Mouse (Mus musculus): Measurements from ENCODE around the gene Gskip. TPM values are rescaled to one million over a fixed set of nuclear protein-coding genes. Genes with fewer than 3 reads are reported as not detected.

The Gskip gene
- polyA plus RNA-seq, 1 experiment from 2014 or later = 33.9 TPM

- ATAC-seq (replicated peaks) = no peak
- H3K9me3 ChIP-seq = no peaks in the 10 kb centered on the region
- H3K4me3 ChIP-seq = no peak overlapping the region
- H3K4me2 ChIP-seq = no peak overlapping the region
- WGBS = 96% methylated on average over 13 of the region's 13 CpGs
- peaks cover 17% of the 10 kb centered on the region for H3K4me1 ChIP-seq
- H3K36me3 ChIP-seq (replicated peaks) = 0 out of 2 replicates have a peak, but pooled peaks cover 3% of the 10 kb centered on the region
- H3K27ac ChIP-seq = no peak overlapping the region
- no peaks in the 10 kb centered on the region for H3K27me3 ChIP-seq (replicated peaks)
- no peak overlapping the region for H3K9ac ChIP-seq
Observed at GRCm38 (mm10) chr12:105689435-105689834, 4.8 kb downstream of the Gskip start.

GRCm38 (mm10) chr12:105694021-105694420 is 9.4 kb downstream of the Gskip start:
- 98% methylated on average over 2 of the region's 2 CpGs for WGBS
- H3K9me3 ChIP-seq = no peaks in the 10 kb centered on the region
- H3K27ac ChIP-seq = no peak overlapping the region
- H3K4me2 ChIP-seq = no peak overlapping the region
- no peak overlapping the region for H3K4me3 ChIP-seq
- H3K27me3 ChIP-seq (replicated peaks) = no peaks in the 10 kb centered on the region
- H3K36me3 ChIP-seq (replicated peaks) = 0 out of 2 replicates have a peak, but pooled peaks cover 3% of the 10 kb centered on the region
- ATAC-seq (replicated peaks) = no peak
- H3K9ac ChIP-seq = no peak overlapping the region
- no peaks in the 10 kb centered on the region for H3K4me1 ChIP-seq

GRCm38 (mm10) chr12:105695848-105696247 is 11.2 kb downstream of the Gskip start:
- H3K4me3 ChIP-seq = no peak overlapping the region
- no peak overlapping the region for H3K27ac ChIP-seq
- 89% methylated on average over 7 of the region's 7 CpGs for WGBS
- H3K4me1 ChIP-seq = no peaks in the 10 kb centered on the region
- ATAC-seq (replicated peaks) = no peak
- no peak overlapping the region for H3K4me2 ChIP-seq
- no peaks in the 10 kb centered on the region for H3K9me3 ChIP-seq
- H3K27me3 ChIP-seq (replicated peaks) = no peaks in the 10 kb centered on the region
- H3K9ac ChIP-seq = no peak overlapping the region
- H3K36me3 ChIP-seq (replicated peaks) = peaks cover 10% of the 10 kb centered on the region

- no peak overlapping the region for H3K9ac ChIP-seq
- no peak overlapping the region for H3K4me3 ChIP-seq
- no peak overlapping the region for H3K4me2 ChIP-seq
- WGBS = 88% methylated on average over 8 of the region's 8 CpGs
- H3K36me3 ChIP-seq (replicated peaks) = peaks cover 17% of the 10 kb centered on the region
- ATAC-seq (replicated peaks) = no peak
- no peaks in the 10 kb centered on the region for H3K27me3 ChIP-seq (replicated peaks)
- no peak overlapping the region for H3K27ac ChIP-seq
- H3K4me1 ChIP-seq = no peaks in the 10 kb centered on the region
- H3K9me3 ChIP-seq = no peaks in the 10 kb centered on the region
Observed at GRCm38 (mm10) chr12:105697104-105697780, 12.6 kb downstream of the Gskip start.

- H3K4me1 ChIP-seq = no peaks in the 10 kb centered on the region
- H3K36me3 ChIP-seq (replicated peaks) = peaks cover 14% of the 10 kb centered on the region
- H3K4me3 ChIP-seq = no peak overlapping the region
- H3K9ac ChIP-seq = no peak overlapping the region
- no peak overlapping the region for H3K27ac ChIP-seq
- H3K27me3 ChIP-seq (replicated peaks) = no peaks in the 10 kb centered on the region
- H3K9me3 ChIP-seq = no peaks in the 10 kb centered on the region
- WGBS = 94% methylated on average over 12 of the region's 12 CpGs
- H3K4me2 ChIP-seq = no peak overlapping the region
- no peak for ATAC-seq (replicated peaks)
Observed at GRCm38 (mm10) chr12:105700433-105700832, 15.8 kb downstream of the Gskip start.

- no peak within 1 kb of the TSS for H3K27ac ChIP-seq
- H3K9ac ChIP-seq = no peak within 1 kb of the TSS
- no peak within 1 kb of the TSS for H3K4me2 ChIP-seq
- 11% methylated on average over 22 of the region's 22 CpGs for WGBS
- no peaks in the 10 kb centered on the region for H3K4me1 ChIP-seq
- peaks cover 7% of the 10 kb centered on the region for H3K36me3 ChIP-seq (replicated peaks)
- no peak for ATAC-seq (replicated peaks)
- H3K4me3 ChIP-seq = no peak within 1 kb of the TSS
- no peaks in the 10 kb centered on the region for H3K27me3 ChIP-seq (replicated peaks)
- H3K9me3 ChIP-seq = no peaks in the 10 kb centered on the region
Observed at GRCm38 (mm10) chr12:105705799-105706487, 21.3 kb downstream of the Gskip start, which contains the start of gene Ak7. TSS of gene Ak7 (plus strand) at chr12:105705976.

- H3K36me3 ChIP-seq (replicated peaks) = no peaks in the 10 kb centered on the region
- 0 out of 2 replicates have a peak overlapping the region, but pooled peaks have one; percentile 8 for H3K4me3 ChIP-seq
- 73% methylated on average over 17 of the region's 17 CpGs for WGBS
- no peaks in the 10 kb centered on the region for H3K9me3 ChIP-seq
- no peak overlapping the region for H3K9ac ChIP-seq
- no peak overlapping the region for H3K27ac ChIP-seq
- no peak for ATAC-seq (replicated peaks)
- no peaks in the 10 kb centered on the region for H3K27me3 ChIP-seq (replicated peaks)
- peaks cover 14% of the 10 kb centered on the region for H3K4me1 ChIP-seq
- peak overlapping the region; percentile 26 for H3K4me2 ChIP-seq
Observed at GRCm38 (mm10) chr12:105718616-105719015, 34.0 kb downstream of the Gskip start.

- no peak for ATAC-seq (replicated peaks)
- no peak overlapping the region for H3K4me2 ChIP-seq
- H3K9ac ChIP-seq = no peak overlapping the region
- no peaks in the 10 kb centered on the region for H3K36me3 ChIP-seq (replicated peaks)
- 75% methylated on average over 3 of the region's 3 CpGs for WGBS
- peaks cover 14% of the 10 kb centered on the region for H3K4me1 ChIP-seq
- H3K27me3 ChIP-seq (replicated peaks) = no peaks in the 10 kb centered on the region
- no peak overlapping the region for H3K4me3 ChIP-seq
- H3K27ac ChIP-seq = no peak overlapping the region
- H3K9me3 ChIP-seq = no peaks in the 10 kb centered on the region
Observed at GRCm38 (mm10) chr12:105720196-105720595, 35.6 kb downstream of the Gskip start.

- Histone ChIP-seq H3K4me1 (peaks cover 14% of the 10 kb centered on the region), H3K4me3 (no peak overlapping the region), H3K27ac (peak overlapping the region; percentile 75), H3K27me3 (replicated peaks) (no peaks in the 10 kb centered on the region), H3K36me3 (replicated peaks) (no peaks in the 10 kb centered on the region), H3K4me2 (peak overlapping the region; percentile 23; the same call in 1 of the 2 replicates), H3K9ac (no peak overlapping the region), H3K9me3 (no peaks in the 10 kb centered on the region)
- peak; percentile 81 for ATAC-seq (replicated peaks)
- WGBS = 36% methylated on average over 14 of the region's 14 CpGs
Observed at GRCm38 (mm10) chr12:105721452-105722132, 37.0 kb downstream of the Gskip start.

- WGBS = 4% methylated on average over 5 of the region's 5 CpGs
- Histone ChIP-seq H3K9ac (no peak overlapping the region), H3K4me1 (peaks cover 14% of the 10 kb centered on the region), H3K27me3 (replicated peaks) (no peaks in the 10 kb centered on the region), H3K36me3 (replicated peaks) (no peaks in the 10 kb centered on the region), H3K9me3 (no peaks in the 10 kb centered on the region), H3K27ac (no peak overlapping the region; the same call in 1 of the 2 replicates), H3K4me3 (no peak overlapping the region), H3K4me2 (no peak overlapping the region)
- ATAC-seq (replicated peaks) = no peak; the same call in 1 of the 2 replicates
Observed at GRCm38 (mm10) chr12:105722657-105723056, 38.0 kb downstream of the Gskip start.

- Histone ChIP-seq H3K27me3 (replicated peaks) (no peaks in the 10 kb centered on the region), H3K27ac (no peak overlapping the region), H3K9ac (no peak overlapping the region), H3K36me3 (replicated peaks) (no peaks in the 10 kb centered on the region), H3K9me3 (no peaks in the 10 kb centered on the region), H3K4me2 (no peak overlapping the region), H3K4me3 (no peak overlapping the region), H3K4me1 (peaks cover 14% of the 10 kb centered on the region)
- WGBS = 67% methylated on average over 1 of the region's 1 CpGs
- no peak for ATAC-seq (replicated peaks)
Observed at GRCm38 (mm10) chr12:105724616-105725015, 40.0 kb downstream of the Gskip start.

GRCm38 (mm10) chr12:105725736-105726135 is 41.1 kb downstream of the Gskip start:
- no peaks in the 10 kb centered on the region for H3K27me3 ChIP-seq (replicated peaks)
- WGBS = 80% methylated on average over 13 of the region's 13 CpGs
- H3K36me3 ChIP-seq (replicated peaks) = no peaks in the 10 kb centered on the region
- no peak overlapping the region for H3K27ac ChIP-seq
- peaks cover 14% of the 10 kb centered on the region for H3K4me1 ChIP-seq
- no peak overlapping the region for H3K9ac ChIP-seq
- H3K4me3 ChIP-seq = no peak overlapping the region
- H3K4me2 ChIP-seq = no peak overlapping the region
- no peaks in the 10 kb centered on the region for H3K9me3 ChIP-seq
- ATAC-seq (replicated peaks) = no peak

Data from midbrain, embryonic 15.5 days (tissue).